In genomic region chr19:21012391-21012790, GRCm38 (mm10) we compare ENCODE assay signal across 34 mouse cellular contexts. TPM values are rescaled to one million over a fixed set of nuclear protein-coding genes. Genes with fewer than 3 reads are reported as not detected.
"Had no signal": no experiment of that assay in that cellular context is flagged by ENCODE, and none has a peak within 500 bp of the region (broad histone marks: within the 10 kb centered on the region; RNA-seq: fewer than 3 reads in every experiment).

No protein-coding gene starts in this region.

- H3K27me3 ChIP-seq: heart, embryonic 13.5 days; heart, embryonic 15.5 days; hindbrain, embryonic 12.5 days; intestine, embryonic 15.5 days; limb, embryonic 12.5 days; liver, embryonic 13.5 days; liver, embryonic 15.5 days had no signal

- H3K36me3 ChIP-seq: heart, embryonic 13.5 days; heart, embryonic 15.5 days; hindbrain, embryonic 10.5 days; hindbrain, embryonic 12.5 days; intestine, embryonic 15.5 days; limb, embryonic 10.5 days; limb, embryonic 12.5 days; liver, embryonic 13.5 days; liver, embryonic 15.5 days had no signal

- DNase-seq: gastrocnemius, adult 2 months; gastrocnemius, postnatal 10 days; gastrocnemius, postnatal 25 days; heart, adult 2 months; heart, postnatal 4 days; kidney, adult 18-20 months; kidney, postnatal 4 days; liver; liver, embryonic 13.5 days; liver, postnatal 0 days had no signal

- H3K9ac ChIP-seq: heart, embryonic 13.5 days; heart, embryonic 15.5 days; hindbrain, embryonic 12.5 days; hindbrain, embryonic 14.5 days; intestine, embryonic 15.5 days; limb, embryonic 12.5 days; liver, embryonic 13.5 days; liver, embryonic 15.5 days; liver, postnatal 0 days had no signal

- H3K27ac ChIP-seq: gastrocnemius, adult 2 months; heart, adult 2 months; heart, embryonic 13.5 days; heart, embryonic 15.5 days; hindbrain, embryonic 10.5 days; hindbrain, embryonic 12.5 days; hindbrain, embryonic 14.5 days; intestine, embryonic 15.5 days; kidney, postnatal 0 days; layer of hippocampus, adult 2 months; left cerebral cortex, adult 2 months; limb, embryonic 10.5 days; limb, embryonic 12.5 days; liver, embryonic 13.5 days; liver, embryonic 15.5 days had no signal

- H3K4me2 ChIP-seq: heart, embryonic 11.5 days; heart, embryonic 13.5 days; heart, embryonic 15.5 days; hindbrain, embryonic 12.5 days; hindbrain, embryonic 14.5 days; intestine, embryonic 15.5 days; limb, embryonic 12.5 days; liver, embryonic 13.5 days; liver, embryonic 15.5 days had no signal

- H3K4me3 ChIP-seq: gastrocnemius, adult 2 months; heart, adult 2 months; heart, embryonic 13.5 days; heart, embryonic 15.5 days; hindbrain, embryonic 10.5 days; hindbrain, embryonic 12.5 days; intestine, embryonic 15.5 days; layer of hippocampus, adult 2 months; left cerebral cortex, adult 2 months; limb, embryonic 10.5 days; limb, embryonic 12.5 days; liver, embryonic 13.5 days; liver, embryonic 15.5 days had no signal

- H3K4me1 ChIP-seq: heart, embryonic 13.5 days; heart, embryonic 15.5 days; hindbrain, embryonic 10.5 days; hindbrain, embryonic 12.5 days; intestine, embryonic 15.5 days; limb, embryonic 10.5 days; limb, embryonic 12.5 days; liver, embryonic 13.5 days; liver, embryonic 15.5 days had no signal

- H3K9me3 ChIP-seq: heart, embryonic 13.5 days; heart, embryonic 15.5 days; hindbrain, embryonic 10.5 days; hindbrain, embryonic 12.5 days; intestine, embryonic 15.5 days; limb, embryonic 10.5 days; limb, embryonic 12.5 days; liver, embryonic 13.5 days; liver, embryonic 15.5 days had no signal

- ATAC-seq: forebrain, embryonic 16.5 days; hindbrain, embryonic 16.5 days; inflammation-experienced regulatory T-cells, adult 6 months; intestine, embryonic 15.5 days; intestine, postnatal 0 days; liver, postnatal 0 days had no signal

RNA-seq across cellular contexts. Expression of gene Tmc1, which starts 58.4 kb away (rescaled TPM):
- total RNA-seq: gastrocnemius, adult 2 months; gastrocnemius, postnatal 10 days; gastrocnemius, postnatal 25 days; gastrocnemius, postnatal 4 days; granulocyte monocyte progenitor cell, adult 5-6 weeks; heart, postnatal 25 days; heart, postnatal 4 days; layer of hippocampus, adult 2 months; layer of hippocampus, postnatal 10 days; layer of hippocampus, postnatal 25 days; left cerebral cortex, postnatal 14 days had no signal
- polyA plus RNA-seq: forebrain, embryonic 16.5 days; heart, adult 2 months; heart, embryonic 15.5 days; heart, postnatal 0 days; intestine, postnatal 0 days; kidney, postnatal 0 days; limb, embryonic 10.5 days; liver, embryonic 15.5 days; liver, postnatal 0 days had no signal
